Mouse (Mus musculus) cerebellum, adult 2 months (tissue): ENCODE data around the gene Crip3.

ENCODE experiments used
- CTCF ChIP-seq: fragments of 200-500 bp; IDR thresholded peaks from 2 replicates; pipeline ENCODE4 v1.5.1; 2011; ENCODE audit warnings: low read depth, mild to moderate bottlenecking, control low read depth, low read length, moderate library complexity, borderline replicate concordance; ENCODE audit not compliant: insufficient read depth
- POLR2A ChIP-seq: fragments of 200-500 bp; IDR thresholded peaks from 2 replicates; pipeline ENCODE4 v1.6.1; 2011; ENCODE audit warnings: low read length, control low read depth, borderline replicate concordance; ENCODE audit not compliant: insufficient read depth

DNA sequence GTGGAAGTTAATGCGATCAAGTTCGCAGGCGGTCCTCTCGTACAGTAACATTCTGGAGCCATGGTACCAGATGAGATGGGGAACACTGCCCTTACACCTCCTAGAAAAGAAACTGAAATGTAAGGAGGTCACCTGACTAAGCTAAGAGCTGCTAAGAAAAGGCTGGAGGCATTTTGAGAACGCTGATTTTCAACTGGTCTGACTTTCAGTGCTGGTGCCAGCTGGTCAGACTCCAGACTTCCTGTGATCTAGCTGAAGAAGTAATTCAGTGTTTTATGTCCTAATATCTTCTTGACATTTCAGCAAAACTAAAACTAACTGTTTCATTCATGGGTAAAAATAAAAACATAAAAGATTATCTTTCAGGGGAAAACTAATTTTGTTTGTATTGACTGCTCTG lies 10.1 kb upstream of the Crip3 start:
- no peak for TF ChIP-seq POLR2A
- TF ChIP-seq CTCF: no peak
